ENCODE assay signal across 24 mouse cellular contexts in the genomic region with DNA sequence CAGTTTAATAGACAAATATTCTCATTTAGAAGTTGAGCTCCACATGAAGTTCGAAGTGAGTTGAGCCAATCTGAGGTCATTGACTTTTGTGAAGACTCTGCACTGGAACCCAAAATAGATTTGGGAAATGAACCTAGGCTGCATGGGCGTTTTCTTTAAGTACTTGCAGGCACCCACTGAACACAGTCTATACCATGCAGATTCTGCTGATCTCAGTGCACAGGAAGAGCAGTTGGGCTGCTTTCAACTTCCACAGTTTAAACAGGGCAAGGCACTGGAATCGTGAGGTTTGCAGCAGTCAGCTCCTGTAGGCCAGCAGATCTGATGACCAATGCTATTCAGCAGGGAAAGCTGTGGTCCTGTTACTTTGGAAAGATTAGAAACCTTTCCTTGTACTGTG. TPM values are rescaled to one million over a fixed set of nuclear protein-coding genes. Genes with fewer than 3 reads are reported as not detected.
DNase-seq lines count a peak whose midpoint lies in the region; ATAC-seq and TF ChIP-seq lines count a peak whose summit lies in the region.
"Had no signal": no experiment of that assay in that cellular context is flagged by ENCODE, and none has a peak within 500 bp of the region (broad histone marks: within the 10 kb centered on the region; RNA-seq: fewer than 3 reads in every experiment).

No protein-coding gene starts in this region.

- 0 out of 2 replicates have a peak, but pooled peaks cover 4% of the 10 kb centered on the region for H3K4me1 ChIP-seq in heart, embryonic 10.5 days
- peaks cover 15% of the 10 kb centered on the region for H3K4me1 ChIP-seq in bone marrow macrophage, adult 2 months (ENCODE audit: control insufficient read depth, insufficient read depth, low read length)
- no peaks in the 10 kb centered on the region for H3K4me1 ChIP-seq in midbrain, embryonic 13.5 days (replicated peaks)
- H3K4me1 ChIP-seq: embryonic facial prominence, embryonic 15.5 days; forebrain, embryonic 10.5 days; hindbrain, embryonic 13.5 days had no signal

- no peak overlapping the region for H3K27ac ChIP-seq in heart, embryonic 10.5 days
- H3K27ac ChIP-seq in bone marrow macrophage, adult 2 months (ENCODE audit: insufficient read depth, low read depth, low read length), result peak overlapping the region; percentile 81
- peak overlapping the region; percentile 76 for H3K27ac ChIP-seq in macrophage
- no peak overlapping the region for H3K27ac ChIP-seq in midbrain, embryonic 13.5 days
- H3K27ac ChIP-seq: embryonic facial prominence, embryonic 15.5 days; forebrain, embryonic 10.5 days; heart, adult 2 months; hindbrain, embryonic 13.5 days; hindbrain, postnatal 0 days had no signal

- H3K36me3 ChIP-seq in heart, embryonic 10.5 days, result no peaks in the 10 kb centered on the region
- no peaks in the 10 kb centered on the region for H3K36me3 ChIP-seq in macrophage (ENCODE audit: inconsistent target)
- no peaks in the 10 kb centered on the region for H3K36me3 ChIP-seq in midbrain, embryonic 13.5 days
- H3K36me3 ChIP-seq: embryonic facial prominence, embryonic 15.5 days; forebrain, embryonic 10.5 days; hindbrain, embryonic 13.5 days had no signal

- peak; percentile 1 to 2 for DNase-seq in heart, adult 9 months (ENCODE audit: low spot score in 2 of 2)
- no peak for DNase-seq in heart, embryonic 10.5 days (ENCODE audit: low spot score)
- peak; percentile 5 for DNase-seq in telencephalon, adult 2 months (ENCODE audit: low read depth, low spot score)
- no peak for DNase-seq in left cerebral cortex, postnatal 36 days (ENCODE audit: low spot score in 2 of 2)
- DNase-seq: adrenal gland, adult 2 months; adrenal gland, postnatal 25 days; cerebellum, adult 11 months; cerebellum, adult 9-10 months; cerebellum, postnatal 25 days; gastrocnemius, postnatal 36 days; heart, postnatal 10 days; heart, postnatal 4 days had no signal

- no peak for ATAC-seq in midbrain, embryonic 13.5 days
- ATAC-seq: forebrain, embryonic 14.5 days; hindbrain, postnatal 0 days had no signal

- no peak for TF ChIP-seq POLR2A in bone marrow macrophage, adult 2 months (IDR thresholded peaks at IDR 0.05; ENCODE audit: borderline replicate concordance, low read depth, low read length)

- H3K9me3 ChIP-seq in heart, embryonic 10.5 days, result no peaks in the 10 kb centered on the region
- H3K9me3 ChIP-seq in midbrain, embryonic 13.5 days, result no peaks in the 10 kb centered on the region
- H3K9me3 ChIP-seq: embryonic facial prominence, embryonic 15.5 days; forebrain, embryonic 10.5 days; hindbrain, embryonic 13.5 days had no signal

- H3K79me2 ChIP-seq in macrophage (ENCODE audit: inconsistent target), result no peaks in the 10 kb centered on the region

- H3K9ac ChIP-seq in midbrain, embryonic 13.5 days (replicated peaks), result no peak overlapping the region
- H3K9ac ChIP-seq: embryonic facial prominence, embryonic 15.5 days; hindbrain, embryonic 13.5 days had no signal

- intact Hi-C loops in left cerebral cortex, postnatal 36 days (cut with DNase I), result no loop called here

- no peak for TF ChIP-seq CTCF in bone marrow macrophage, adult 2 months (IDR thresholded peaks at IDR 0.05; ENCODE audit: low read depth, low read length)

- H3K27me3 ChIP-seq in heart, embryonic 10.5 days (ENCODE audit: insufficient read depth, poor library complexity, severe bottlenecking), result no peaks in the 10 kb centered on the region
- no peaks in the 10 kb centered on the region for H3K27me3 ChIP-seq in midbrain, embryonic 13.5 days
- H3K27me3 ChIP-seq: CH12.LX; embryonic facial prominence, embryonic 15.5 days; hindbrain, embryonic 13.5 days had no signal

- no peak overlapping the region for H3K4me2 ChIP-seq in midbrain, embryonic 13.5 days (replicated peaks)
- H3K4me2 ChIP-seq: embryonic facial prominence, embryonic 15.5 days; hindbrain, embryonic 13.5 days had no signal

- no peak overlapping the region for H3K4me3 ChIP-seq in heart, embryonic 10.5 days
- no peak overlapping the region for H3K4me3 ChIP-seq in bone marrow macrophage, adult 2 months (ENCODE audit: insufficient read depth, low read length)
- H3K4me3 ChIP-seq in macrophage (ENCODE audit: inconsistent target), result no peak overlapping the region
- H3K4me3 ChIP-seq in midbrain, embryonic 13.5 days (replicated peaks), result no peak overlapping the region
- H3K4me3 ChIP-seq: embryonic facial prominence, embryonic 15.5 days; erythroblast, embryonic 14.5 days; forebrain, embryonic 10.5 days; heart, adult 2 months; hindbrain, embryonic 13.5 days had no signal

- WGBS in heart, embryonic 10.5 days, result 50% methylated on average over 3 of the region's 3 CpGs
- WGBS in macrophage (ENCODE audit: missing documents), result 19% methylated on average over 3 of the region's 3 CpGs
- 81% methylated on average over 3 of the region's 3 CpGs for WGBS in midbrain, embryonic 13.5 days

RNA-seq across cellular contexts. Expression of gene Gm2174, which starts 31.5 kb away (rescaled TPM):
- polyA plus RNA-seq in heart, embryonic 10.5 days (2016; fragmentation: Nextera tagmentation; extraction: Ambion mirVana), result 1.5 and 1.7 TPM in 2 replicates
- 5.3 and 6.1 TPM in 2 replicates for polyA plus RNA-seq in bone marrow macrophage, adult 2 months (2012; ENCODE audit: insufficient read depth, insufficient read length, missing spikeins)
- 1 to 10 TPM in 1 of 26 experiments, not detected in 25; 2.3 TPM for total RNA-seq in macrophage (2018; cell fraction: chromatin; rRNA removed)
- total RNA-seq in macrophage (2018; cell fraction: cytosol; rRNA removed), result under 1 TPM in 5 of 26 experiments, not detected in 21; 0.38 to 0.80 (median 0.74) TPM
- total RNA-seq in macrophage (2018; cell fraction: nucleus; rRNA removed), result not detected
- 1.2 to 1.3 TPM in 2 of 3 replicates, not detected in the other for polyA plus RNA-seq in macrophage (2018)
- total RNA-seq in left cerebral cortex, postnatal 36 days (2021), result not detected
- polyA plus RNA-seq in midbrain, embryonic 13.5 days (2015; fragmentation: Nextera tagmentation; extraction: Ambion mirVana), result 1.3 and 2.8 TPM in 2 replicates
- total RNA-seq: adrenal gland, adult 2 months; adrenal gland, postnatal 25 days; gastrocnemius, postnatal 36 days; heart, postnatal 4 days; hindbrain, postnatal 0 days had no signal
- polyA plus RNA-seq: adrenal gland, adult 2 months; brain, embryonic 14.5 days; erythroblast, embryonic 14.5 days had no signal

RNA-seq across cellular contexts. Expression of gene Ints6l, which starts 38.4 kb away (rescaled TPM):
- 19.3 and 23.0 TPM in 2 replicates for polyA plus RNA-seq in heart, embryonic 10.5 days (2016; fragmentation: Nextera tagmentation; extraction: Ambion mirVana)
- polyA plus RNA-seq in bone marrow macrophage, adult 2 months (2012; ENCODE audit: insufficient read depth, insufficient read length, missing spikeins), result 86.7 and 89.1 TPM in 2 replicates
- 100 to 1,000 TPM in 23 of 26 experiments, 10 to 100 TPM in 3; 61.4 to 351 (median 173) TPM for total RNA-seq in macrophage (2018; cell fraction: chromatin; rRNA removed)
- 10 to 100 TPM in 24 of 26 experiments, 1 to 10 TPM in 2; 8.0 to 37.9 (median 20.3) TPM for total RNA-seq in macrophage (2018; cell fraction: cytosol; rRNA removed)
- total RNA-seq in macrophage (2018; cell fraction: nucleus; rRNA removed), result 100 to 1,000 TPM in 17 of 26 experiments, 10 to 100 TPM in 9; 30.3 to 354 (median 129) TPM
- polyA plus RNA-seq in macrophage (2018), result 31.9 to 44.9 TPM (median 33.0 TPM) in 3 replicates
- 10 to 100 TPM; 22.8 to 41.0 TPM for total RNA-seq in left cerebral cortex, postnatal 36 days (2021)
- 22.7 and 23.0 TPM in 2 replicates for polyA plus RNA-seq in midbrain, embryonic 13.5 days (2015; fragmentation: Nextera tagmentation; extraction: Ambion mirVana)

RNA-seq across cellular contexts. Expression of gene Smim10l2a, which starts 41.9 kb away (rescaled TPM):
- 4.5 and 6.9 TPM in 2 replicates for polyA plus RNA-seq in heart, embryonic 10.5 days (2016; fragmentation: Nextera tagmentation; extraction: Ambion mirVana)
- not detected in 2 replicates for polyA plus RNA-seq in bone marrow macrophage, adult 2 months (2012; ENCODE audit: insufficient read depth, insufficient read length, missing spikeins)
- under 1 TPM in 3 of 26 experiments, not detected in 23; 0.34 to 0.50 (median 0.38) TPM for total RNA-seq in macrophage (2018; cell fraction: chromatin; rRNA removed)
- 1 to 10 TPM in 5 of 26 experiments, under 1 TPM in 19, not detected in 2; 0.03 to 1.1 (median 0.31) TPM for total RNA-seq in macrophage (2018; cell fraction: cytosol; rRNA removed)
- total RNA-seq in macrophage (2018; cell fraction: nucleus; rRNA removed), result under 1 TPM in 7 of 26 experiments, not detected in 19; 0.24 to 0.99 (median 0.34) TPM
- polyA plus RNA-seq in macrophage (2018), result 0.39 to 0.54 TPM (median 0.40 TPM) in 3 replicates
- 10 to 100 TPM; 21.0 to 21.9 TPM for total RNA-seq in left cerebral cortex, postnatal 36 days (2021)
- 15.0 and 15.1 TPM in 2 replicates for polyA plus RNA-seq in midbrain, embryonic 13.5 days (2015; fragmentation: Nextera tagmentation; extraction: Ambion mirVana)
- total RNA-seq: gastrocnemius, postnatal 36 days had no signal
- polyA plus RNA-seq: erythroblast, embryonic 14.5 days had no signal

Comparison
In these comparisons a context has a peak if more than half of its experiments do, and no peak if none do; other contexts are left out.
1. DNase-seq: peak in heart, adult 9 months (2 of 2) and telencephalon, adult 2 months (single experiment); none in heart, embryonic 10.5 days (single experiment) and left cerebral cortex, postnatal 36 days (0 of 2).
2. H3K27ac ChIP-seq: peak in bone marrow macrophage, adult 2 months (single experiment) and macrophage (single experiment); none in heart, embryonic 10.5 days (single experiment) and midbrain, embryonic 13.5 days (single experiment).